Mouse (Mus musculus) forebrain, postnatal 0 days (tissue): ENCODE measurements around the gene Aldh16a1. TPM values are rescaled to one million over a fixed set of nuclear protein-coding genes. Genes with fewer than 3 reads are reported as not detected.
A peak's percentile ranks its signal among the peaks of the same experiment; 100 is the strongest.

ENCODE experiments used
- ATAC-seq: fragments of 200-750 bp; cut with Nextera tagmentation; 2 replicates; pipeline ENCODE4 v1.8.0; 2017; ENCODE audit warnings: mild to moderate bottlenecking, moderate library complexity
- DNase-seq: peaks from one replicate; pipeline ENCODE4 v3.0.0-alpha.2; 2015
- H3K27ac ChIP-seq: fragments of 300-500 bp; sonication (generic); 2 replicates; pipeline ENCODE4 v1.5.1; 2014; ENCODE audit warnings: low read depth, mild to moderate bottlenecking, antibody characterized with exemption, low read length, moderate library complexity, mixed read lengths
- H3K27me3 ChIP-seq: fragments of 300-500 bp; sonication (generic); 2 replicates; pipeline ENCODE4 v1.6.1; 2014; ENCODE audit warnings: mild to moderate bottlenecking, low read length, mixed read lengths; ENCODE audit not compliant: insufficient read depth
- H3K36me3 ChIP-seq: fragments of 300-500 bp; sonication (generic); 2 replicates; pipeline ENCODE4 v1.6.1; 2014; ENCODE audit warnings: mild to moderate bottlenecking, moderate library complexity; ENCODE audit not compliant: insufficient read depth
- H3K4me1 ChIP-seq: fragments of 300-500 bp; sonication (generic); 2 replicates; pipeline ENCODE4 v1.6.1; 2014; ENCODE audit warnings: antibody characterized with exemption; ENCODE audit not compliant: insufficient read depth
- H3K4me2 ChIP-seq: fragments of 300-500 bp; sonication (generic); 2 replicates; pipeline ENCODE4 v1.6.1; 2014; ENCODE audit warnings: low read depth, mild to moderate bottlenecking, moderate library complexity
- H3K4me3 ChIP-seq: fragments of 300-500 bp; sonication (generic); 2 replicates; pipeline ENCODE4 v1.5.1; 2014; ENCODE audit warnings: low read depth, low read length, mixed read lengths
- H3K9ac ChIP-seq: fragments of 300-500 bp; sonication (generic); 2 replicates; pipeline ENCODE4 v1.6.1; 2014; ENCODE audit warnings: mild to moderate bottlenecking
- H3K9me3 ChIP-seq: fragments of 300-500 bp; sonication (generic); 2 replicates; pipeline ENCODE4 v1.6.1; 2016; ENCODE audit warnings: low read length
- CTCF ChIP-seq: sonication (generic); IDR thresholded peaks from 2 replicates; pipeline ENCODE4 v1.5.1; 2016; ENCODE audit warnings: antibody characterized with exemption, control low read depth, low read depth
- WGBS: fragments of 180-500 bp; shearing (Covaris S2); extraction: QIAGEN DNeasy Blood & Tissue Kit; methylation state at CpG from one replicate; pipeline ENCODE4 v1.1.7; 2014; 5-methylcytosine and 5-hydroxymethylcytosine counted together
- polyA plus RNA-seq: library from polyadenylated mRNA; unstranded; fragments of >200 nt; fragmentation: Nextera tagmentation; extraction: Ambion mirVana; gene quantifications from 2 replicates; pipeline ENCODE4 v1.2.1, GENCODE M21; 2015
- total RNA-seq: library from RNA; depleted of rRNA; stranded (reverse); fragments of >200 nt; gene quantifications from 2 replicates; pipeline ENCODE4 v1.2.3, GENCODE M21; 2014

Aldh16a1 gene
- total and polyA plus RNA-seq, 2 experiments from 2014 or later, result 13.3 to 14.2 TPM

DNA sequence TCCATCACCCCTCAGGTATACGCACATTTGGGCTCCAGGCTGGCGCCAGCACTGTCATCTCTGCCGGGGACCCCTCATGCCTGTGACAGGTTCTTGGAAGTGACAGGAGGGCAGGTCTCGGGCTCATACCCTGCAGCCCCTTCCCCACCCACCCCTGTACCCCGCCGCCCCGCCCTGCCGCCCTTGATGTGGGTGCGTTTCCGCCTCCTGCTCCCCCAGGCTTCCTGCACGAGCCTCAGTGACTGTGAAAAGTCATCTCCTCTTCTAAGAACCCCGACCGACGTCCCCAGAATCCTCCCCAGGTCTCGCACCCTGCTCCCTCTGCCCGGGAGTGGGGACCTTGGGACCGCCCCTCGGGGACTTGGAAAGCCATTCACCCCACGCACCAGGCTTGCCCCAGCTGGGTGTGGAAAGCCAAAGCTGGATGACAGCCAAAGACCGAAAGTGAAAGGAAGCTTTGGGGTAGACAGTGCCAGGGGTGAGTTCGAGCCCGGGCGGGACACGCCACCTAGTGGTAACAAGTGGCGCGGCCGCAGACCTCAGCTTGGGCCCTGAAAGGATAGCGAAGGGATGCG is 18.3 kb downstream of the Aldh16a1 start, which contains the start of the genes Gm45713 and Flt3l:
Gene Gm45713 (minus strand): TSS at position 239 of the 575 bp plus-strand sequence.
Gene Flt3l (minus strand): TSS at position 440 of the 575 bp plus-strand sequence.
- Histone ChIP-seq H3K4me1 (no peaks in the 10 kb centered on the region), H3K27me3 (0 out of 2 replicates have a peak, but pooled peaks cover 3% of the 10 kb centered on the region), H3K4me3 (peak within 1 kb of the TSS; percentile 31), H3K27ac (no peak within 1 kb of the TSS), H3K9ac (peak within 1 kb of the TSS; percentile 43), H3K9me3 (no peaks in the 10 kb centered on the region), H3K36me3 (no peaks in the 10 kb centered on the region), H3K4me2 (peak within 1 kb of the TSS; percentile 54)
- WGBS, result 1% methylated on average over 28 of the region's 29 CpGs
- peak; percentile 90 for ATAC-seq
- DNase-seq, result peak; percentile 87
- TF ChIP-seq CTCF, result peak; percentile 90

DNA sequence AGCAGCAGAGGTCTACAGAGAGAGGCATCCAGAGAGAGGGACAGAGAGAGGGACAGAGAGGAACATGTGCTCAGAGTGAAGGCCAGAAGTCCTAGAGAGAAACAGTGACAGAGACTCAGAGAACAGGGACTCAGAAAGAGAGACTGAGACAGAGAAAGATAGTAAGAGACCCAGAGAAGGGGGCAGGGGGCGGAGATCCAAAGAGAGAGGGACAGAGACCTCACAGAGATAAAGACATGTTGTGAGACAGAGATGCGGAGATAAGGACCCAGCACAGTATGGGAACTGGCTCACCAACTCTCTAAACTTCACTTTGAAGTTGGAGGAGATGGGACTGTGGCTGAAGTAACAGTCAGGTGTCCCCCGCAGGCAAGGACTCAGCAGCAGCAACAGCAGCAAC is 19.0 kb downstream of the Aldh16a1 start:
- Histone ChIP-seq H3K4me1 (no peaks in the 10 kb centered on the region), H3K27ac (no peak overlapping the region), H3K27me3 (0 out of 2 replicates have a peak, but pooled peaks cover 3% of the 10 kb centered on the region), H3K4me2 (0 out of 2 replicates have a peak overlapping the region, but pooled peaks have one; percentile 54), H3K36me3 (no peaks in the 10 kb centered on the region), H3K4me3 (no peak overlapping the region), H3K9ac (no peak overlapping the region), H3K9me3 (no peaks in the 10 kb centered on the region)
- TF ChIP-seq CTCF, result no peak
- WGBS, result 80% methylated on average over 3 of the region's 3 CpGs
- ATAC-seq, result no peak
- no peak for DNase-seq

- ATAC-seq (no peak), DNase-seq (no peak)
- 11% methylated on average over 12 of the region's 12 CpGs for WGBS
Measured at GRCm38 (mm10) chr7:45134544-45135026, 19.8 kb downstream of the Aldh16a1 start.

DNA sequence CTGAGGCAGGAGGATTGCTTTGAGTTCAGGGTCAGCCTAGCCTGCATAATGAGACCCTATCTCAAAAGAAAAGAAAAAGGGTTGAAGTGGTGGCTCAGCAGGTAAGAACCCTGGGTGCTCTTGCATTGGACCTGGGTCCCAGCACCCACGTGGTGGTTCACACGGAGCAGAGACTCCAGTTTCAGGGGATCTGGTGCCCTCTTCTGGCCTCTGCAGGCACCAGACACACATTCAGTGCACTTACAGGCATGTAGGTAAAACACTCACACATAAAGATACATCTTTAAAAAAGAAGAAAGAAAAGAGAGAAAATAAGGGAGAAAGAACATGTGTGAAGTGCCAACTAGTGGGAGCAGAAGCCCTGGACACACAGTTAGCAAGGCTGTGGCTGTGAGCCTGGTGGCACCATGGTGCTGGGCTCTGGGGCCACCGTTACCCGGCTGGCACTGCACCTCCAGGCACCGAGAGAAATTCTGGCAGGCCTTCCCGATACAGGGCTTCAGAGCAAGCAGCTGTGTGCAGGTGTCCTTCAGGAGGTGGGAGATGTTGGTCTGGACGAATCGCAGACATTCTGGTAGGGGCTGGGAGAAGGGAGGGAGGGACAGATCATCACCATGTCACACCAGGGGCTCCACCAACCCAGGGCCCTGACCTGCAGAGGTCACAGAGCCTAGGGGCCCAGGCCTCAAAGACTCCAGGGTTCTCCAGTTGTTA is 20.8 kb downstream of the Aldh16a1 start:
- Histone ChIP-seq H3K4me2 (no peak overlapping the region), H3K9me3 (no peaks in the 10 kb centered on the region), H3K27ac (no peak overlapping the region), H3K9ac (no peak overlapping the region), H3K27me3 (0 out of 2 replicates have a peak, but pooled peaks cover 3% of the 10 kb centered on the region), H3K36me3 (no peaks in the 10 kb centered on the region), H3K4me3 (no peak overlapping the region), H3K4me1 (0 out of 2 replicates have a peak, but pooled peaks cover 3% of the 10 kb centered on the region)
- WGBS, result 79% methylated on average over 8 of the region's 8 CpGs
- ATAC-seq (no peak), DNase-seq (no peak)
- no peak for TF ChIP-seq CTCF

More at GRCm38 (mm10) chr7:45134544-45135026, 19.8 kb downstream of the Aldh16a1 start:
- H3K27me3 ChIP-seq, result 0 out of 2 replicates have a peak, but pooled peaks cover 3% of the 10 kb centered on the region
- H3K4me1 ChIP-seq, result 0 out of 2 replicates have a peak, but pooled peaks cover 3% of the 10 kb centered on the region
- no peaks in the 10 kb centered on the region for H3K36me3 ChIP-seq
- TF ChIP-seq CTCF, result no peak
- H3K9me3 ChIP-seq, result no peaks in the 10 kb centered on the region
- H3K4me3 ChIP-seq, result no peak overlapping the region
- H3K9ac ChIP-seq, result no peak overlapping the region
- H3K27ac ChIP-seq, result no peak overlapping the region
- H3K4me2 ChIP-seq, result no peak overlapping the region

- H3K4me3 ChIP-seq, result no peak overlapping the region
- no peak for DNase-seq
- H3K9me3 ChIP-seq, result no peaks in the 10 kb centered on the region
- H3K36me3 ChIP-seq, result peaks cover 4% of the 10 kb centered on the region
- H3K27ac ChIP-seq, result no peak overlapping the region
- ATAC-seq, result no peak
- H3K27me3 ChIP-seq, result no peaks in the 10 kb centered on the region
- peaks cover 3% of the 10 kb centered on the region; the same call in 1 of the 2 replicates for H3K4me1 ChIP-seq
- no peak overlapping the region for H3K4me2 ChIP-seq
- no peak for TF ChIP-seq CTCF
- H3K9ac ChIP-seq, result no peak overlapping the region
- WGBS, result 74% methylated on average over 11 of the region's 11 CpGs
Measured at GRCm38 (mm10) chr7:45131850-45132249, 22.5 kb downstream of the Aldh16a1 start.

DNA sequence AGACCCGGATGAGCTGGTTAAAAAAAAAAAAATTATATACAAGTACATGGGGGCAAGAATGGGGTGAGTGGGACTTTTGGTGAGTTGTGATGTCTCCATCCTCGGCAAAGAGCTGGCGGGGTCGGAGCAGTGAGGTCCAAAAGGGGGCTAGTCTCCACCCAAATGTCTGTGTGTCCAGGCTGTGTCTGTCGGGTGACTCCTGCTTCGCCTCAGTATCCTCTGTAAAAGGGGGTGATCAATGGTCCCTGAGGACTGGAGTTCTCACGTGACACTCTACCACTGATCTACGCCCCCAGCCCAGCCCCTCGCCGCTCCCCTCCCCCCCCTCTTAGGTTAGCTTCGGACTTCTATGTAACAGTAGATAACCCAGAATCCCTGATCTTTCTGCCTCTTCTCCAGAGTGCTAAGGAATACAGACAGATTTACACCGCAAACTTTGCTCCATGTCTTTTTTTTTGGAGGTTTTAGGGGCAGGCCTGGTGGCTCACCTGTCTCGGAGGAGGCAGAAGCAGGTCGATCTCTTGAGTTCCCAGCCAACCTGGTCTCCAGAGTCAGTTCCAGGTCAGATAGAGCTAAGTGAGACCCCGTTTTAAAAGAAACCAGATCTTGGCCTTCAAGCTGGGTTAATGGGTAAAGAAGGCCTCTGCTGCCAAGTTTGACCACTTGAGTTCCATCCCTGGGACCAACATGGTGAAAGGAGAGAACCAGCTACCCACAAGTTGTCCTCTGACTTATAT is 24.4 kb downstream of the Aldh16a1 start:
- TF ChIP-seq CTCF, result no peak
- DNase-seq, result no peak
- H3K27ac ChIP-seq, result peak overlapping the region; percentile 93
- no peaks in the 10 kb centered on the region for H3K27me3 ChIP-seq
- H3K4me3 ChIP-seq, result peak overlapping the region; percentile 44; the same call in 1 of the 2 replicates
- H3K36me3 ChIP-seq, result peaks cover 24% of the 10 kb centered on the region
- H3K9ac ChIP-seq, result peak overlapping the region; percentile 73
- H3K4me1 ChIP-seq, result peaks cover 3% of the 10 kb centered on the region; the same call in 1 of the 2 replicates
- ATAC-seq, result no peak
- H3K4me2 ChIP-seq, result peak overlapping the region; percentile 57
- no peaks in the 10 kb centered on the region for H3K9me3 ChIP-seq
- WGBS, result 70% methylated on average over 15 of the region's 15 CpGs
